Mouse (Mus musculus) kidney, adult 18-20 months (tissue): ENCODE measurements around the gene Ngly1.
"Not testable (repeated sequence)": the region's sequence is repeated elsewhere in the genome, so short reads cannot be mapped to it uniquely, and the experiment has no call there.

Experiments used
- DNase-seq: peaks from one replicate; pipeline ENCODE4 v3.0.0; 2021

Gene Ngly1

GRCm38 (mm10) chr14:16261869-16262268 lies 12.8 kb downstream of the Ngly1 start:
- DNase-seq = no peak

- DNase-seq = no peak
These were observed 17.9 kb downstream of the Ngly1 start for GRCm38 (mm10) chr14:16267028-16267427.

- no peak for DNase-seq
These were observed 20.7 kb downstream of the Ngly1 start for GRCm38 (mm10) chr14:16269776-16270175.

GRCm38 (mm10) chr14:16273677-16274076 lies 24.6 kb downstream of the Ngly1 start:
- no peak for DNase-seq

- DNase-seq = no peak
These were observed 30.1 kb downstream of the Ngly1 start for GRCm38 (mm10) chr14:16279196-16279595.

GRCm38 (mm10) chr14:16283966-16284365 lies 34.9 kb downstream of the Ngly1 start:
- DNase-seq = no peak

- DNase-seq = no peak
These were observed 43.3 kb downstream of the Ngly1 start for GRCm38 (mm10) chr14:16292371-16292770.

GRCm38 (mm10) chr14:16293015-16293414 lies 43.9 kb downstream of the Ngly1 start:
- no peak for DNase-seq

- no peak for DNase-seq
These were observed 44.8 kb downstream of the Ngly1 start for GRCm38 (mm10) chr14:16293921-16294320.

GRCm38 (mm10) chr14:16296816-16297468 lies 47.9 kb downstream of the Ngly1 start:
- DNase-seq = no peak

- DNase-seq = no peak
These were observed 52.7 kb downstream of the Ngly1 start for GRCm38 (mm10) chr14:16301735-16302134.

GRCm38 (mm10) chr14:16302688-16303087 lies 53.6 kb downstream of the Ngly1 start:
- DNase-seq = no peak

GRCm38 (mm10) chr14:16310791-16311190 lies 61.7 kb downstream of the Ngly1 start:
- DNase-seq = no peak

GRCm38 (mm10) chr14:16312599-16312998 lies 63.5 kb downstream of the Ngly1 start:
- DNase-seq = no peak

GRCm38 (mm10) chr14:16313073-16313472 lies 64.0 kb downstream of the Ngly1 start:
- not testable (repeated sequence) for DNase-seq

- DNase-seq = no peak
These were observed 64.9 kb downstream of the Ngly1 start for GRCm38 (mm10) chr14:16313936-16314521.

- DNase-seq = no peak
These were observed 65.8 kb downstream of the Ngly1 start for GRCm38 (mm10) chr14:16314842-16315241.

- no peak for DNase-seq
These were observed 67.6 kb downstream of the Ngly1 start for GRCm38 (mm10) chr14:16316715-16317114.

GRCm38 (mm10) chr14:16319818-16320217 lies 70.7 kb downstream of the Ngly1 start:
- DNase-seq = no peak

- DNase-seq = no peak
These were observed 75.3 kb downstream of the Ngly1 start for GRCm38 (mm10) chr14:16324394-16324793.

- DNase-seq = no peak
These were observed 76.1 kb downstream of the Ngly1 start for GRCm38 (mm10) chr14:16325208-16325607.

GRCm38 (mm10) chr14:16328531-16328930 lies 79.5 kb downstream of the Ngly1 start:
- DNase-seq = peak; percentile 13

- DNase-seq = no peak
These were observed 79.9 kb downstream of the Ngly1 start for GRCm38 (mm10) chr14:16328959-16329480.

GRCm38 (mm10) chr14:16329756-16330155 lies 80.7 kb downstream of the Ngly1 start:
- no peak for DNase-seq

GRCm38 (mm10) chr14:16334260-16334659 lies 85.2 kb downstream of the Ngly1 start:
- DNase-seq = no peak
